Mouse (Mus musculus) lung, postnatal 0 days (tissue): ENCODE results near the gene Ndufaf7. TPM values are rescaled to one million over a fixed set of nuclear protein-coding genes. Genes with fewer than 3 reads are reported as not detected.

Experiments used
- ATAC-seq: fragments of 200-750 bp; cut with Nextera tagmentation; 2 replicates; pipeline ENCODE4 v1.8.0; 2017; ENCODE audit warnings: moderate library complexity
- DNase-seq: peaks from one replicate; pipeline ENCODE4 v3.0.0-alpha.2; 2016; ENCODE audit warnings: low spot score
- H3K27ac ChIP-seq: fragments of 300-500 bp; sonication (generic); 2 replicates; pipeline ENCODE4 v1.5.1; 2014; ENCODE audit warnings: antibody characterized with exemption, mild to moderate bottlenecking, low read length, mixed read lengths
- H3K27me3 ChIP-seq: fragments of 300-500 bp; sonication (generic); replicated peaks from 2 replicates; pipeline ENCODE4 v1.6.1; 2014; ENCODE audit warnings: low read length, mixed read lengths; ENCODE audit not compliant: insufficient read depth
- H3K36me3 ChIP-seq: fragments of 300-500 bp; sonication (generic); 2 replicates; pipeline ENCODE4 v1.6.1; 2014; ENCODE audit warnings: low read length, mixed read lengths; ENCODE audit not compliant: insufficient read depth
- H3K4me1 ChIP-seq: fragments of 300-500 bp; sonication (generic); 2 replicates; pipeline ENCODE4 v1.6.1; 2014; ENCODE audit warnings: antibody characterized with exemption, low read depth, low read length, mixed read lengths; ENCODE audit not compliant: insufficient read depth
- H3K4me2 ChIP-seq: fragments of 300-500 bp; sonication (generic); replicated peaks from 2 replicates; pipeline ENCODE4 v1.6.1; 2014; ENCODE audit warnings: low read depth, mild to moderate bottlenecking, low read length, moderate library complexity, mixed read lengths
- H3K4me3 ChIP-seq: fragments of 300-500 bp; sonication (generic); 2 replicates; pipeline ENCODE4 v1.5.1; 2014; ENCODE audit warnings: low read depth, low read length
- H3K9ac ChIP-seq: fragments of 300-500 bp; sonication (generic); replicated peaks from 2 replicates; pipeline ENCODE4 v1.6.1; 2014; ENCODE audit warnings: low read depth, mild to moderate bottlenecking
- H3K9me3 ChIP-seq: fragments of 300-500 bp; sonication (generic); 2 replicates; pipeline ENCODE4 v1.6.1; 2016; ENCODE audit warnings: low read length, mixed read lengths
- CTCF ChIP-seq: IDR thresholded peaks from 2 replicates; pipeline ENCODE4 v1.5.1; 2016; ENCODE audit warnings: antibody characterized with exemption, mild to moderate bottlenecking
- EP300 ChIP-seq: IDR thresholded peaks from 2 replicates; pipeline ENCODE4 v1.6.1; 2016; ENCODE audit warnings: antibody characterized with exemption, mild to moderate bottlenecking, control low read depth
- WGBS: fragments of 180-500 bp; shearing (Covaris S2); extraction: QIAGEN DNeasy Blood & Tissue Kit; methylation state at CpG from one replicate; pipeline ENCODE4 v1.1.7; 2014; 5-methylcytosine and 5-hydroxymethylcytosine counted together
- polyA plus RNA-seq: library from polyadenylated mRNA; unstranded; fragments of >200 nt; fragmentation: Nextera tagmentation; extraction: Ambion mirVana; gene quantifications from 2 replicates; pipeline ENCODE4 v1.2.1, GENCODE M21; 2015

The Ndufaf7 gene
- polyA plus RNA-seq, 1 experiment from 2014 or later, result 37.7 TPM

GRCm38 (mm10) chr17:78903158-78903557 is 33.8 kb upstream of the Ndufaf7 start:
- H3K27ac ChIP-seq, result no peak overlapping the region
- H3K27me3 ChIP-seq, result no peaks in the 10 kb centered on the region
- H3K36me3 ChIP-seq, result no peaks in the 10 kb centered on the region
- DNase-seq, result peak; percentile 16
- 53% methylated on average over 2 of the region's 2 CpGs for WGBS
- H3K9ac ChIP-seq, result no peak overlapping the region
- H3K4me1 ChIP-seq, result no peaks in the 10 kb centered on the region
- no peak overlapping the region for H3K4me2 ChIP-seq
- no peak overlapping the region for H3K4me3 ChIP-seq
- TF ChIP-seq CTCF (no peak), EP300 (no peak)
- ATAC-seq, result peak; percentile 32; the same call in 1 of the 2 replicates
- H3K9me3 ChIP-seq, result no peaks in the 10 kb centered on the region

- no peaks in the 10 kb centered on the region for H3K4me1 ChIP-seq
- no peaks in the 10 kb centered on the region for H3K9me3 ChIP-seq
- ATAC-seq (no peak), DNase-seq (no peak)
- H3K27ac ChIP-seq, result no peak within 1 kb of the TSS
- no peaks in the 10 kb centered on the region for H3K36me3 ChIP-seq
- H3K4me3 ChIP-seq, result no peak within 1 kb of the TSS
- 77% methylated on average over 5 of the region's 5 CpGs for WGBS
- H3K9ac ChIP-seq, result no peak within 1 kb of the TSS
- no peaks in the 10 kb centered on the region for H3K27me3 ChIP-seq
- H3K4me2 ChIP-seq, result no peak within 1 kb of the TSS
- TF ChIP-seq EP300 (no peak), CTCF (no peak)
Measured at GRCm38 (mm10) chr17:78906892-78907291, 30.0 kb upstream of the Ndufaf7 start, which contains the start of gene Sult6b1. TSS of gene Sult6b1 (minus strand) at chr17:78906992.

- TF ChIP-seq EP300, result no peak
- TF ChIP-seq CTCF, result no peak
- H3K27ac ChIP-seq, result no peak overlapping the region
- H3K36me3 ChIP-seq, result no peaks in the 10 kb centered on the region
- no peaks in the 10 kb centered on the region for H3K4me1 ChIP-seq
- H3K9me3 ChIP-seq, result no peaks in the 10 kb centered on the region
- no peak overlapping the region for H3K4me3 ChIP-seq
- no peak overlapping the region for H3K9ac ChIP-seq
- ATAC-seq (no peak), DNase-seq (no peak)
- 70% methylated on average over 2 of the region's 2 CpGs for WGBS
- H3K27me3 ChIP-seq, result no peaks in the 10 kb centered on the region
- no peak overlapping the region for H3K4me2 ChIP-seq
Measured at GRCm38 (mm10) chr17:78909374-78909773, 27.6 kb upstream of the Ndufaf7 start.

GRCm38 (mm10) chr17:78912861-78913281 is 24.1 kb upstream of the Ndufaf7 start:
- peaks cover 5% of the 10 kb centered on the region; the same call in 1 of the 2 replicates for H3K4me1 ChIP-seq
- peak overlapping the region; percentile 28 for H3K4me3 ChIP-seq
- H3K36me3 ChIP-seq, result no peaks in the 10 kb centered on the region
- H3K27me3 ChIP-seq, result no peaks in the 10 kb centered on the region
- TF ChIP-seq CTCF (no peak), EP300 (no peak)
- H3K4me2 ChIP-seq, result peak overlapping the region; percentile 55
- 23% methylated on average over 6 of the region's 6 CpGs for WGBS
- ATAC-seq, result no peak
- no peak overlapping the region for H3K27ac ChIP-seq
- peak; percentile 29 for DNase-seq
- H3K9ac ChIP-seq, result no peak overlapping the region
- H3K9me3 ChIP-seq, result no peaks in the 10 kb centered on the region

GRCm38 (mm10) chr17:78913921-78914320 is 23.0 kb upstream of the Ndufaf7 start:
- DNase-seq, result no peak
- TF ChIP-seq EP300 (no peak), CTCF (no peak)
- Histone ChIP-seq H3K4me1 (peaks cover 5% of the 10 kb centered on the region; the same call in 1 of the 2 replicates), H3K4me3 (no peak overlapping the region), H3K36me3 (no peaks in the 10 kb centered on the region), H3K9ac (no peak overlapping the region), H3K27me3 (no peaks in the 10 kb centered on the region), H3K27ac (no peak overlapping the region), H3K9me3 (no peaks in the 10 kb centered on the region), H3K4me2 (no peak overlapping the region)
- no peak for ATAC-seq
- 82% methylated on average over 3 of the region's 3 CpGs for WGBS

- H3K4me2 ChIP-seq, result peak overlapping the region; percentile 84
- H3K36me3 ChIP-seq, result peaks cover 12% of the 10 kb centered on the region
- 51% methylated on average over 6 of the region's 6 CpGs for WGBS
- no peak for TF ChIP-seq EP300
- no peak for TF ChIP-seq CTCF
- H3K9ac ChIP-seq, result peak overlapping the region; percentile 60; the same call in 1 of the 2 replicates
- no peaks in the 10 kb centered on the region for H3K27me3 ChIP-seq
- peaks cover 5% of the 10 kb centered on the region; the same call in 1 of the 2 replicates for H3K4me1 ChIP-seq
- no peaks in the 10 kb centered on the region for H3K9me3 ChIP-seq
- ATAC-seq (no peak), DNase-seq (no peak)
- peak overlapping the region; percentile 67 for H3K4me3 ChIP-seq
- H3K27ac ChIP-seq, result peak overlapping the region; percentile 88; the same call in 1 of the 2 replicates
Measured at GRCm38 (mm10) chr17:78915772-78916171, 21.2 kb upstream of the Ndufaf7 start.

- H3K4me2 ChIP-seq, result peak within 1 kb of the TSS; percentile 84
- H3K27ac ChIP-seq, result peak within 1 kb of the TSS; percentile 88
- TF ChIP-seq CTCF, result no peak; the same call in 1 of the 2 replicates
- TF ChIP-seq EP300, result no peak
Measured at GRCm38 (mm10) chr17:78916369-78916813, 20.5 kb upstream of the Ndufaf7 start, which contains the start of gene Cebpzos. TSS of gene Cebpzos (plus strand) at chr17:78916500.

More at GRCm38 (mm10) chr17:78916369-78916813, 20.5 kb upstream of the Ndufaf7 start, which contains the start of gene Cebpzos:
- ATAC-seq (peak; percentile 96), DNase-seq (peak; percentile 92)
- Histone ChIP-seq H3K4me3 (peak within 1 kb of the TSS; percentile 67), H3K9ac (peak within 1 kb of the TSS; percentile 60), H3K4me1 (peaks cover 5% of the 10 kb centered on the region; the same call in 1 of the 2 replicates), H3K36me3 (peaks cover 12% of the 10 kb centered on the region), H3K9me3 (no peaks in the 10 kb centered on the region), H3K27me3 (no peaks in the 10 kb centered on the region)
- WGBS, result under 1% methylated on average over 37 of the region's 37 CpGs
